Mouse (Mus musculus) regulatory T cell (primary cell): ENCODE results near the gene Cyp2d26.

Source experiments
- in situ Hi-C: fragments of 300-600 bp; cut with MboI, MseI; formaldehyde crosslinking; loops from one replicate; pipeline ENCODE4 v1.15.1; 2025; ENCODE audit warnings: high pct_unique_total_duplicates

Gene Cyp2d26

DNA sequence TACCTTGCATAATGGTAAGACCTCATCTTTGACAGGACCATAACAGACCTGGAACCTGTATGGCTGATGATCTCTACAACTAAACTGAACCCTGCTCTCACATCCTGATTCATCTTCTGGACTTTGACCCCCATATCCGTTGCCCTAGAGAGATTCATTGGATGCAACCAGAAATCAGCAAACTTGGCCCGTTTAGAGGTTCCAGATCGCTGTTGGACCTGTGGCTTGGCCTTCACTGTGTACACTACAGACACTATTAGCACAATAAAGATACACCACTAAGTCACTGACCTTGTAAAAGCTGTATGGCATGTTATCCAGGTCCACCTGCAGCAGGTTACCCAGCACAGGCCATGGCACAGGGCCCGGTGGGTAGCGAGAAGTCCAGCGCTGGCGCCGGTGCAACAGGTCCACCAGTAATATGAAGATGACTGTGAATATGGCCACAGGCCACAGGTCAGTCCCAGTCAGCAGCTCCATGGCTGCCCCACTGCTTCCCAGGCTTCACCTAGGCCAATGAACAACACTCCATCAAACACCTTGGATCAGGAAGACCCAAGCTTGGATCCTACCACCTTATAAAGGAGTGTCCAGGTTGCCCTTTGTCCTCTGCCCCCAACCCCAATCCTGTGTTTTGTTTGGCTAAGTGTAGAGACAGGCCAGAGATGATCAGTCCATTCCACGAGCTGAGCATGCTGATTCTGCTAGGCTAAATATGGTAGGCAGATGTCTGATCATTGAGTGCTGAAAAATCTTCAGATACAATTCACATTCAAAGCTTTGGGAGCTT, 30.3 kb downstream of the Cyp2d26 start, which contains the start of gene Cyp2d40:
Gene Cyp2d40 (minus strand): TSS at position 553 of the 790 bp plus-strand sequence.
- in situ Hi-C loops: no loop called here

DNA sequence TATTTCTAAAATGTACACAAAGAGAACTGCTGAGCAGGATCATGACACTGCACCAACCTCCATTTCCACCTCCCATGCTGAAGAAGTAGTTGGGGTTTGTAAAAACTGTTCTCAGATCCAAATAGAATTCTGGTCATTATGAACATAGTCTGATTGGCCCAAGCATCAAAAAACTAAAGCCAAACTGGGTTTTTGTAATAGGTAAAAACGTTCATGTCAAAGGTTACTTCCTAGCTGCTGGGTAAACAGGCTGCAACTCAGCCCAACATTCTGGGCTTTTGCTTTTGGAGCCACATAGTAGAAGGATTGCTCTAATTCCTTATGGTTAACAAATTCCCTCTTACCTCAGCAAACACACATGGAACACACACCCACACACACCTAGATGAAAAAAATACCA, 46.0 kb downstream of the Cyp2d26 start:
- in situ Hi-C loops: no loop called here

DNA sequence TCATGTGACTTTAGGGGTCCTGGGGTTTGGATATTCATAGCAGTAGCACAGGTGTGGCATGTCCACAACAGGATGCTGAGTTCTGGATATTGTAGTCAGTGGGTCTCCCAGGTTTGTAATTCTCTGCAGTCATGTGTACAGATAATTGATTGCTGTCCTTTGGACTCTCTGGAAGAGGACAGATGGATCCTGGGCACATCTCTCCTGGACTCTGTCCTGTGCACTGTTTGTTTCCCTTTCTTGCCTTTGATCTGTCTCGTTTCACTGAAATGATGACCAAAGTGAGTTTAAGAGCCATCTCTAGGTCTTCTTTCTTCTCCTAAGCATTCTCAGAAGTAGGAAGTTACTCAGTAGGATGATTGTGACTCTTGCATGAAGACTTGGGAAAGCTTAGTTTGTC, 46.6 kb downstream of the Cyp2d26 start:
- in situ Hi-C loops: no loop called here
